Comparison of ENCODE assay signal across 9 mouse cellular contexts in the genomic region with DNA sequence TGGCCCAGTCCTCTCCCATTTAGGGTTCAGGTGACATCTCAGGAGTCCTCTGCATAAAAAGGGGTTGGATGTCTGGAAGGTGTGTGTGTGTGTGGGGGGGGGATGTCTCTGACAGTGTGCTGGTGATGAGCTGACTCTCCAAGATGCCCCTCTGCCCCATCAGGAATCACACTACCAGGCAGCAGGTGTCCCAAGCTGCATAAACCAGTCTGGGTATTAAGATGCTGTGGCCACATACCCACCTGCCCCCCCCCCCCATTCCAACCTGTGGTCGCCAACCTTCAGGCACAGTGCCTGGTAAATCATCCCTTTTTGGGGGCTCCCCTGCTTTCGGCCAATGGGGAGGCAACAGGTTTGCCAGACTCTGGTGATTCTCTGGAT. TPM values are rescaled to one million over a fixed set of nuclear protein-coding genes. Genes with fewer than 3 reads are reported as not detected.
DNase-seq lines count a peak whose midpoint lies in the region; ATAC-seq and TF ChIP-seq lines count a peak whose summit lies in the region.
"Had no signal": no experiment of that assay in that cellular context is flagged by ENCODE, and none has a peak within 500 bp of the region (broad histone marks: within the 10 kb centered on the region; RNA-seq: fewer than 3 reads in every experiment).

No protein-coding gene starts in this region.

- TF ChIP-seq CTCF in heart, postnatal 0 days (IDR thresholded peaks at IDR 0.05; ENCODE audit: low read depth): no peak

- no peak for TF ChIP-seq EP300 in heart, postnatal 0 days (IDR thresholded peaks at IDR 0.05; ENCODE audit: low read depth)

- no peak overlapping the region for H3K27ac ChIP-seq in heart, postnatal 0 days (ENCODE audit: low read depth)
- no peak overlapping the region for H3K27ac ChIP-seq in embryonic facial prominence, embryonic 12.5 days
- no peak overlapping the region for H3K27ac ChIP-seq in hindbrain, embryonic 12.5 days
- no peak overlapping the region for H3K27ac ChIP-seq in midbrain, embryonic 12.5 days (replicated peaks)

- no peaks in the 10 kb centered on the region for H3K36me3 ChIP-seq in heart, postnatal 0 days (replicated peaks; ENCODE audit: control insufficient read depth, insufficient read depth, low read length)
- no peaks in the 10 kb centered on the region for H3K36me3 ChIP-seq in embryonic facial prominence, embryonic 12.5 days
- H3K36me3 ChIP-seq in hindbrain, embryonic 12.5 days: no peaks in the 10 kb centered on the region
- H3K36me3 ChIP-seq in midbrain, embryonic 12.5 days: no peaks in the 10 kb centered on the region

- whole genome bisulfite sequencing in heart, postnatal 0 days: 45% methylated on average over 2 of the region's 2 CpGs
- 43% methylated on average over 2 of the region's 2 CpGs for WGBS in embryonic facial prominence, embryonic 12.5 days
- WGBS in hindbrain, embryonic 12.5 days: 71% methylated on average over 2 of the region's 2 CpGs
- 50% methylated on average over 2 of the region's 2 CpGs for WGBS in midbrain, embryonic 12.5 days

- 0 out of 2 replicates have a peak overlapping the region, but pooled peaks have one; percentile 28 for H3K4me3 ChIP-seq in heart, postnatal 0 days (ENCODE audit: low read depth, low read length)
- peak overlapping the region; percentile 27 for H3K4me3 ChIP-seq in embryonic facial prominence, embryonic 12.5 days
- H3K4me3 ChIP-seq in hindbrain, embryonic 12.5 days: peak overlapping the region; percentile 33
- peak overlapping the region; percentile 35 for H3K4me3 ChIP-seq in midbrain, embryonic 12.5 days

- no peak overlapping the region for H3K9ac ChIP-seq in heart, postnatal 0 days (replicated peaks; ENCODE audit: low read depth, low read length)
- H3K9ac ChIP-seq in embryonic facial prominence, embryonic 12.5 days: no peak overlapping the region
- no peak overlapping the region for H3K9ac ChIP-seq in hindbrain, embryonic 12.5 days
- H3K9ac ChIP-seq in midbrain, embryonic 12.5 days (replicated peaks): no peak overlapping the region

- peak overlapping the region; percentile 55 for H3K4me2 ChIP-seq in heart, postnatal 0 days (ENCODE audit: low read depth, low read length)
- H3K4me2 ChIP-seq in embryonic facial prominence, embryonic 12.5 days (replicated peaks): peak overlapping the region; percentile 50
- peak overlapping the region; percentile 52 for H3K4me2 ChIP-seq in hindbrain, embryonic 12.5 days (replicated peaks)
- H3K4me2 ChIP-seq in midbrain, embryonic 12.5 days (replicated peaks): peak overlapping the region; percentile 51

- no peaks in the 10 kb centered on the region for H3K9me3 ChIP-seq in heart, postnatal 0 days (replicated peaks; ENCODE audit: control insufficient read depth, low read length)
- H3K9me3 ChIP-seq in embryonic facial prominence, embryonic 12.5 days: no peaks in the 10 kb centered on the region
- no peaks in the 10 kb centered on the region for H3K9me3 ChIP-seq in hindbrain, embryonic 12.5 days (replicated peaks)
- no peaks in the 10 kb centered on the region for H3K9me3 ChIP-seq in midbrain, embryonic 12.5 days

- intact Hi-C loops in left cerebral cortex, postnatal 14 days (cut with DNase I): no loop called here

- ATAC-seq in heart, postnatal 0 days (ENCODE audit: insufficient read depth, low read depth): no peak
- no peak for ATAC-seq in embryonic facial prominence, embryonic 12.5 days (ENCODE audit: insufficient number of reproducible peaks, insufficient read depth, low FRiP score, low TSS enrichment)
- peak; percentile 56 for ATAC-seq in hindbrain, embryonic 12.5 days (ENCODE audit: low FRiP score)
- peak; percentile 17 for ATAC-seq in midbrain, embryonic 12.5 days (ENCODE audit: low FRiP score, low read depth)

- no peak for DNase-seq in heart, postnatal 0 days (ENCODE audit: low spot score)
- DNase-seq in heart, adult 8-10 months (ENCODE audit: low spot score): no peak
- DNase-seq in left cerebral cortex, postnatal 14 days (ENCODE audit: low spot score in 2 of 2): no peak
- no peak for DNase-seq in adrenal gland, postnatal 14 days
- no peak for DNase-seq in kidney, adult 11 months

- no peaks in the 10 kb centered on the region for H3K4me1 ChIP-seq in heart, postnatal 0 days (ENCODE audit: control insufficient read depth, insufficient read depth)
- no peaks in the 10 kb centered on the region for H3K4me1 ChIP-seq in embryonic facial prominence, embryonic 12.5 days
- no peaks in the 10 kb centered on the region for H3K4me1 ChIP-seq in hindbrain, embryonic 12.5 days
- H3K4me1 ChIP-seq in midbrain, embryonic 12.5 days: no peaks in the 10 kb centered on the region

- no peaks in the 10 kb centered on the region for H3K27me3 ChIP-seq in heart, postnatal 0 days (ENCODE audit: control insufficient read depth, insufficient read depth, low read length)
- no peaks in the 10 kb centered on the region for H3K27me3 ChIP-seq in embryonic facial prominence, embryonic 12.5 days
- no peaks in the 10 kb centered on the region for H3K27me3 ChIP-seq in hindbrain, embryonic 12.5 days
- no peaks in the 10 kb centered on the region for H3K27me3 ChIP-seq in midbrain, embryonic 12.5 days

RNA-seq across cellular contexts. Expression of gene 4930502E18Rik, which starts 8.7 kb away (rescaled TPM):
- total RNA-seq in heart, postnatal 0 days (2014; rRNA removed; ENCODE audit: low replicate concordance): not detected in 2 replicates
- 0.11 and 0.34 TPM in 2 replicates for polyA plus RNA-seq in heart, postnatal 0 days (2015; fragmentation: Nextera tagmentation; extraction: Ambion mirVana)
- total RNA-seq in heart, adult 8-10 months (2022): not detected
- 0.45 and 0.62 TPM in 2 replicates for polyA plus RNA-seq in embryonic facial prominence, embryonic 12.5 days (2016; fragmentation: Nextera tagmentation; extraction: Ambion mirVana)
- 0.19 and 0.33 TPM in 2 replicates for polyA plus RNA-seq in hindbrain, embryonic 12.5 days (2016; fragmentation: Nextera tagmentation; extraction: Ambion mirVana)
- polyA plus RNA-seq in midbrain, embryonic 12.5 days (2016; fragmentation: Nextera tagmentation; extraction: Ambion mirVana): 0.13 and 0.21 TPM in 2 replicates
- under 1 TPM in 1 of 2 experiments, not detected in 1; 0.24 TPM for total RNA-seq in left cerebral cortex, postnatal 14 days (2021)
- not detected in 2 replicates for total RNA-seq in adrenal gland, postnatal 14 days (2021)

RNA-seq across cellular contexts. Expression of gene 1700013H16Rik, which starts 41.7 kb away (rescaled TPM):
- total RNA-seq in heart, postnatal 0 days (2014; rRNA removed; ENCODE audit: low replicate concordance): not detected in 2 replicates
- polyA plus RNA-seq in heart, postnatal 0 days (2015; fragmentation: Nextera tagmentation; extraction: Ambion mirVana): not detected in 2 replicates
- total RNA-seq in heart, adult 8-10 months (2022): not detected
- not detected in 2 replicates for polyA plus RNA-seq in embryonic facial prominence, embryonic 12.5 days (2016; fragmentation: Nextera tagmentation; extraction: Ambion mirVana)
- polyA plus RNA-seq in hindbrain, embryonic 12.5 days (2016; fragmentation: Nextera tagmentation; extraction: Ambion mirVana): not detected in 2 replicates
- not detected in 2 replicates for polyA plus RNA-seq in midbrain, embryonic 12.5 days (2016; fragmentation: Nextera tagmentation; extraction: Ambion mirVana)
- not detected for total RNA-seq in left cerebral cortex, postnatal 14 days (2021)
- not detected in 2 replicates for total RNA-seq in adrenal gland, postnatal 14 days (2021)
- total RNA-seq: layer of hippocampus, postnatal 10 days had no signal

RNA-seq across cellular contexts. Expression of gene Rtl8b, which starts 45.7 kb away (rescaled TPM):
- total RNA-seq in heart, postnatal 0 days (2014; rRNA removed; ENCODE audit: low replicate concordance): 191 and 261 TPM in 2 replicates
- 97.1 and 102 TPM in 2 replicates for polyA plus RNA-seq in heart, postnatal 0 days (2015; fragmentation: Nextera tagmentation; extraction: Ambion mirVana)
- total RNA-seq in heart, adult 8-10 months (2022): 100 to 1,000 TPM in 1 of 4 experiments, 10 to 100 TPM in 3; 67.6 to 113 (median 90.3) TPM
- polyA plus RNA-seq in embryonic facial prominence, embryonic 12.5 days (2016; fragmentation: Nextera tagmentation; extraction: Ambion mirVana): 63.4 and 66.2 TPM in 2 replicates
- 97.0 and 107 TPM in 2 replicates for polyA plus RNA-seq in hindbrain, embryonic 12.5 days (2016; fragmentation: Nextera tagmentation; extraction: Ambion mirVana)
- polyA plus RNA-seq in midbrain, embryonic 12.5 days (2016; fragmentation: Nextera tagmentation; extraction: Ambion mirVana): 95.3 and 98.2 TPM in 2 replicates
- total RNA-seq in left cerebral cortex, postnatal 14 days (2021): 100 to 1,000 TPM; 269 to 272 TPM
- total RNA-seq in adrenal gland, postnatal 14 days (2021): 98.2 and 103 TPM in 2 replicates

Comparison
In these comparisons a context has a peak if more than half of its experiments do, and no peak if none do; other contexts are left out.
1. ATAC-seq: peak in hindbrain, embryonic 12.5 days (single experiment) and midbrain, embryonic 12.5 days (single experiment); none in heart, postnatal 0 days (single experiment) and embryonic facial prominence, embryonic 12.5 days (single experiment).
2. Peak in every context shown above with its lines, with median percentiles within 50 percentile points of each other: H3K4me2 ChIP-seq and H3K4me3 ChIP-seq.